Mouse (Mus musculus) hindbrain, postnatal 0 days (tissue): ENCODE results near the gene Il4. TPM values are rescaled to one million over a fixed set of nuclear protein-coding genes. Genes with fewer than 3 reads are reported as not detected.

ENCODE experiments used
- ATAC-seq: fragments of 200-750 bp; cut with Nextera tagmentation; 2 replicates; pipeline ENCODE4 v1.8.0; 2017; ENCODE audit warnings: mild to moderate bottlenecking, moderate TSS enrichment, moderate library complexity
- DNase-seq: peaks from one replicate; pipeline ENCODE4 v3.0.0-alpha.2; 2015; ENCODE audit warnings: low spot score
- H3K27ac ChIP-seq: fragments of 300-500 bp; sonication (generic); 2 replicates; pipeline ENCODE4 v1.5.1; 2014; ENCODE audit warnings: mild to moderate bottlenecking
- H3K27me3 ChIP-seq: fragments of 300-500 bp; sonication (generic); 2 replicates; pipeline ENCODE4 v1.6.1; 2014; ENCODE audit warnings: low read length, mixed read lengths; ENCODE audit not compliant: insufficient read depth
- H3K36me3 ChIP-seq: fragments of 300-500 bp; sonication (generic); 2 replicates; pipeline ENCODE4 v1.6.1; 2014; ENCODE audit warnings: low read length, mixed read lengths; ENCODE audit not compliant: insufficient read depth
- H3K4me1 ChIP-seq: fragments of 300-500 bp; sonication (generic); 2 replicates; pipeline ENCODE4 v1.6.1; 2014; ENCODE audit warnings: antibody characterized with exemption, low read length, mixed read lengths; ENCODE audit not compliant: insufficient read depth
- H3K4me2 ChIP-seq: fragments of 300-500 bp; sonication (generic); 2 replicates; pipeline ENCODE4 v1.6.1; 2014; ENCODE audit warnings: low read depth, mild to moderate bottlenecking, low read length, moderate library complexity, mixed read lengths
- H3K4me3 ChIP-seq: fragments of 300-500 bp; sonication (generic); 2 replicates; pipeline ENCODE4 v1.5.1; 2014; ENCODE audit warnings: low read length
- H3K9ac ChIP-seq: fragments of 300-500 bp; sonication (generic); replicated peaks from 2 replicates; pipeline ENCODE4 v1.6.1; 2014; ENCODE audit warnings: mild to moderate bottlenecking, low read length, moderate library complexity, mixed read lengths
- H3K9me3 ChIP-seq: fragments of 300-500 bp; sonication (generic); 2 replicates; pipeline ENCODE4 v1.6.1; 2016; ENCODE audit warnings: low read length, mixed read lengths
- CTCF ChIP-seq: IDR thresholded peaks from 2 replicates; pipeline ENCODE4 v1.5.1; 2016; ENCODE audit warnings: antibody characterized with exemption, control low read depth, low read depth
- WGBS: fragments of 180-500 bp; shearing (Covaris S2); extraction: QIAGEN DNeasy Blood & Tissue Kit; methylation state at CpG from one replicate; pipeline ENCODE4 v1.1.7; 2014; 5-methylcytosine and 5-hydroxymethylcytosine counted together
- polyA plus RNA-seq: library from polyadenylated mRNA; unstranded; fragments of >200 nt; fragmentation: Nextera tagmentation; extraction: Ambion mirVana; gene quantifications from 2 replicates; pipeline ENCODE4 v1.2.1, GENCODE M21; 2015
- total RNA-seq: library from RNA; depleted of rRNA; stranded (reverse); fragments of >200 nt; gene quantifications from 2 replicates; pipeline ENCODE4 v1.2.3, GENCODE M21; 2014

Il4 gene
- total and polyA plus RNA-seq, 2 experiments from 2014 or later, result 3.9 TPM; not detected in 1

GRCm38 (mm10) chr11:53655043-53655442, 36.6 kb upstream of the Il4 start:
- 91% methylated on average over 5 of the region's 5 CpGs for WGBS
- no peak for ATAC-seq
- no peak for TF ChIP-seq CTCF
- no peak for DNase-seq
- H3K4me1 ChIP-seq, result no peaks in the 10 kb centered on the region
- H3K4me3 ChIP-seq, result no peak overlapping the region
- peaks cover 19% of the 10 kb centered on the region for H3K36me3 ChIP-seq
- H3K9me3 ChIP-seq, result no peaks in the 10 kb centered on the region
- H3K4me2 ChIP-seq, result no peak overlapping the region
- H3K27me3 ChIP-seq, result no peaks in the 10 kb centered on the region
- no peak overlapping the region for H3K27ac ChIP-seq
- no peak overlapping the region for H3K9ac ChIP-seq

- no peak for ATAC-seq
- 93% methylated on average over 2 of the region's 2 CpGs for WGBS
- no peaks in the 10 kb centered on the region for H3K27me3 ChIP-seq
- DNase-seq, result no peak
- TF ChIP-seq CTCF, result no peak
- no peaks in the 10 kb centered on the region for H3K4me1 ChIP-seq
- no peak overlapping the region for H3K9ac ChIP-seq
- H3K4me2 ChIP-seq, result no peak overlapping the region
- no peak overlapping the region for H3K27ac ChIP-seq
- H3K9me3 ChIP-seq, result no peaks in the 10 kb centered on the region
- H3K36me3 ChIP-seq, result peaks cover 25% of the 10 kb centered on the region
- H3K4me3 ChIP-seq, result no peak overlapping the region
Observed at GRCm38 (mm10) chr11:53652427-53652826, 34.0 kb upstream of the Il4 start.

- Histone ChIP-seq H3K4me1 (no peaks in the 10 kb centered on the region), H3K4me2 (no peak overlapping the region), H3K4me3 (no peak overlapping the region), H3K27ac (no peak overlapping the region), H3K36me3 (peaks cover 25% of the 10 kb centered on the region), H3K27me3 (no peaks in the 10 kb centered on the region), H3K9ac (no peak overlapping the region), H3K9me3 (no peaks in the 10 kb centered on the region)
- 91% methylated on average over 4 of the region's 4 CpGs for WGBS
- TF ChIP-seq CTCF, result no peak
- ATAC-seq, result no peak
- no peak for DNase-seq
Observed at GRCm38 (mm10) chr11:53651441-53651840, 33.0 kb upstream of the Il4 start.

GRCm38 (mm10) chr11:53644017-53644416, 25.5 kb upstream of the Il4 start:
- Histone ChIP-seq H3K4me3 (no peak overlapping the region), H3K4me1 (no peaks in the 10 kb centered on the region), H3K36me3 (no peaks in the 10 kb centered on the region), H3K27ac (no peak overlapping the region), H3K9me3 (no peaks in the 10 kb centered on the region), H3K27me3 (no peaks in the 10 kb centered on the region), H3K9ac (no peak overlapping the region), H3K4me2 (no peak overlapping the region)
- ATAC-seq, result no peak
- no peak for DNase-seq
- TF ChIP-seq CTCF, result no peak
- 72% methylated on average over 5 of the region's 5 CpGs for WGBS

- DNase-seq, result peak; percentile 6
- Histone ChIP-seq H3K4me1 (no peaks in the 10 kb centered on the region), H3K4me2 (no peak overlapping the region), H3K36me3 (no peaks in the 10 kb centered on the region), H3K9me3 (no peaks in the 10 kb centered on the region), H3K9ac (no peak overlapping the region), H3K27me3 (no peaks in the 10 kb centered on the region), H3K4me3 (no peak overlapping the region), H3K27ac (no peak overlapping the region)
- WGBS, result 81% methylated on average over 12 of the region's 12 CpGs
- peak; percentile 45 for TF ChIP-seq CTCF
- no peak for ATAC-seq
Observed at GRCm38 (mm10) chr11:53642744-53643279, 24.3 kb upstream of the Il4 start.

- Histone ChIP-seq H3K4me1 (peaks cover 6% of the 10 kb centered on the region; the same call in 1 of the 2 replicates), H3K9me3 (no peaks in the 10 kb centered on the region), H3K4me3 (no peak overlapping the region), H3K27ac (no peak overlapping the region), H3K27me3 (no peaks in the 10 kb centered on the region), H3K9ac (no peak overlapping the region), H3K36me3 (no peaks in the 10 kb centered on the region), H3K4me2 (no peak overlapping the region)
- no peak for ATAC-seq
- WGBS, result 81% methylated on average over 10 of the region's 10 CpGs
- DNase-seq, result no peak
- no peak for TF ChIP-seq CTCF
Observed at GRCm38 (mm10) chr11:53637803-53638260, 19.4 kb upstream of the Il4 start.

GRCm38 (mm10) chr11:53637046-53637802, 18.8 kb upstream of the Il4 start:
- no peak for TF ChIP-seq CTCF
- Histone ChIP-seq H3K9ac (no peak overlapping the region), H3K27me3 (no peaks in the 10 kb centered on the region), H3K36me3 (no peaks in the 10 kb centered on the region), H3K4me3 (no peak overlapping the region), H3K4me1 (peaks cover 6% of the 10 kb centered on the region; the same call in 1 of the 2 replicates), H3K9me3 (no peaks in the 10 kb centered on the region), H3K27ac (no peak overlapping the region), H3K4me2 (no peak overlapping the region; the same call in 1 of the 2 replicates)
- WGBS, result 26% methylated on average over 21 of the region's 21 CpGs
- DNase-seq, result peak; percentile 37
- ATAC-seq, result no peak
